Mouse (Mus musculus): ENCODE measurements around the gene Krt2. TPM values are rescaled to one million over a fixed set of nuclear protein-coding genes. Genes with fewer than 3 reads are reported as not detected.

Gene Krt2
- polyA plus RNA-seq, 1 experiment from 2014 or later: 0.47 TPM

Other genes with a start within 250 kb of the Krt2 start
- gene Krt75, start 244.3 kb downstream of the Krt2 start, polyA plus RNA-seq (2015; fragmentation: Nextera tagmentation; extraction: Ambion mirVana): 0.31 and 0.52 TPM in 2 replicates
- not detected in 2 replicates for gene Gm5414, start 190.0 kb downstream of the Krt2 start, polyA plus RNA-seq (2015; fragmentation: Nextera tagmentation; extraction: Ambion mirVana)
- gene Gm5478, start 170.8 kb downstream of the Krt2 start, polyA plus RNA-seq (2015; fragmentation: Nextera tagmentation; extraction: Ambion mirVana): not detected in 2 replicates
- gene Krt6b, start 137.9 kb downstream of the Krt2 start, polyA plus RNA-seq (2015; fragmentation: Nextera tagmentation; extraction: Ambion mirVana): not detected in 2 replicates
- 1.1 and 1.7 TPM in 2 replicates for gene Krt6a, start 123.9 kb downstream of the Krt2 start, polyA plus RNA-seq (2015; fragmentation: Nextera tagmentation; extraction: Ambion mirVana)
- gene Krt5, start 105.3 kb downstream of the Krt2 start, polyA plus RNA-seq (2015; fragmentation: Nextera tagmentation; extraction: Ambion mirVana): 199 and 235 TPM in 2 replicates
- not detected in 2 replicates for gene Krt71, start 75.1 kb downstream of the Krt2 start, polyA plus RNA-seq (2015; fragmentation: Nextera tagmentation; extraction: Ambion mirVana)
- gene Krt72, start 31.7 kb downstream of the Krt2 start, polyA plus RNA-seq (2015; fragmentation: Nextera tagmentation; extraction: Ambion mirVana): 0.11 and 0.49 TPM in 2 replicates
- not detected in 2 replicates for gene Krt73, start 15.8 kb downstream of the Krt2 start, polyA plus RNA-seq (2015; fragmentation: Nextera tagmentation; extraction: Ambion mirVana)
- gene Krt1, start 32.6 kb upstream of the Krt2 start, polyA plus RNA-seq (2015; fragmentation: Nextera tagmentation; extraction: Ambion mirVana): 13.3 and 15.8 TPM in 2 replicates
- gene Krt77, start 51.5 kb upstream of the Krt2 start, polyA plus RNA-seq (2015; fragmentation: Nextera tagmentation; extraction: Ambion mirVana): 0.25 and 0.31 TPM in 2 replicates
- gene Krt76, start 74.8 kb upstream of the Krt2 start, polyA plus RNA-seq (2015; fragmentation: Nextera tagmentation; extraction: Ambion mirVana): not detected in 2 replicates
- 4.1 and 6.3 TPM in 2 replicates for gene Krt4, start 106.6 kb upstream of the Krt2 start, polyA plus RNA-seq (2015; fragmentation: Nextera tagmentation; extraction: Ambion mirVana)
- 0.15 and 0.20 TPM in 2 replicates for gene Krt79, start 122.2 kb upstream of the Krt2 start, polyA plus RNA-seq (2015; fragmentation: Nextera tagmentation; extraction: Ambion mirVana)
- gene Krt78, start 136.1 kb upstream of the Krt2 start, polyA plus RNA-seq (2015; fragmentation: Nextera tagmentation; extraction: Ambion mirVana): 0.06 TPM in 1 of 2 replicates, not detected in the other
- 7.3 and 7.8 TPM in 2 replicates for gene Krt8, start 186.3 kb upstream of the Krt2 start, polyA plus RNA-seq (2015; fragmentation: Nextera tagmentation; extraction: Ambion mirVana)
- 20.9 and 21.2 TPM in 2 replicates for gene Krt18, start 210.0 kb upstream of the Krt2 start, polyA plus RNA-seq (2015; fragmentation: Nextera tagmentation; extraction: Ambion mirVana)